Mouse (Mus musculus): Measurements from ENCODE around the gene Vps53. TPM values are rescaled to one million over a fixed set of nuclear protein-coding genes. Genes with fewer than 3 reads are reported as not detected.

The Vps53 gene
- polyA plus RNA-seq (2012; rRNA removed), result 28.7 and 29.1 TPM in 2 replicates

DNA sequence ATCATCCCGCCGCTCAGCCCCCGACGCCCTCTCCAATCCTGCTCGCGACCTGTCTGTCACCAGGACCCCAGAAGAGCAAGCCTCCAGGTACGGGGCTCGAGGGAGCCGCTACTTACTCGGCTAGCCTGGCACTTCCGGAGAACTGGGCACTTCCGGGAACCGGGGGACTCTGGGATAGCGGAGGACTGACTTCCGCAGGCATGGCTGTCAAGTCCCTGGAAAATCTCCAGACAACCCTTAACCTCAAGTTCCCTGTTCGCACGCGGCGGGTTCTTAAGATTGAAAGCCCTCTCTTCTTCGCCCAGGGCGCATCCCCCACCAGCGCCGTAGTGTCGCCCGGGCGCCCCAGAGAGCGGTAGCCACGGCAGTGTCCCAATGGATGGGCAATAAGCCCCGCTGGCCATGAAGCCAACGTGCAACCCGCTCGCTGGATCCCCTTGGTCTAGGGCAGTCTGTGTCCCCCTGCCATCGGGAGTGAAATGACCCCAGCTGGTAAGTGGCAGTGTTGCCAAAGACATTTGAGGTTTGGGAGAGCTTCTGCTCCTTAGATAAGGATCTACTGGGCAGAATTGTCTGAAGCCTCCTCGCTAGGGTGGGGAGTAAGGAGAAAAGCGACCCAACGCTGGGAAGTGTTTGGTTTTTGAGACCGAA is at the start of gene Vps53, which contains the start of gene Fam57a:
Gene Vps53 (minus strand): TSS at position 153 of the 651 bp plus-strand sequence.
Gene Fam57a (plus strand): TSS at position 177 of the 651 bp plus-strand sequence.

GRCm38 (mm10) chr11:76217390-76217800 is 37.9 kb upstream of the Vps53 start, which contains the start of the genes Dbil5 and Gemin4:
Dbil5 (plus strand) TSS chr11:76217608.
Gemin4 (minus strand) TSS chr11:76217664.

DNA sequence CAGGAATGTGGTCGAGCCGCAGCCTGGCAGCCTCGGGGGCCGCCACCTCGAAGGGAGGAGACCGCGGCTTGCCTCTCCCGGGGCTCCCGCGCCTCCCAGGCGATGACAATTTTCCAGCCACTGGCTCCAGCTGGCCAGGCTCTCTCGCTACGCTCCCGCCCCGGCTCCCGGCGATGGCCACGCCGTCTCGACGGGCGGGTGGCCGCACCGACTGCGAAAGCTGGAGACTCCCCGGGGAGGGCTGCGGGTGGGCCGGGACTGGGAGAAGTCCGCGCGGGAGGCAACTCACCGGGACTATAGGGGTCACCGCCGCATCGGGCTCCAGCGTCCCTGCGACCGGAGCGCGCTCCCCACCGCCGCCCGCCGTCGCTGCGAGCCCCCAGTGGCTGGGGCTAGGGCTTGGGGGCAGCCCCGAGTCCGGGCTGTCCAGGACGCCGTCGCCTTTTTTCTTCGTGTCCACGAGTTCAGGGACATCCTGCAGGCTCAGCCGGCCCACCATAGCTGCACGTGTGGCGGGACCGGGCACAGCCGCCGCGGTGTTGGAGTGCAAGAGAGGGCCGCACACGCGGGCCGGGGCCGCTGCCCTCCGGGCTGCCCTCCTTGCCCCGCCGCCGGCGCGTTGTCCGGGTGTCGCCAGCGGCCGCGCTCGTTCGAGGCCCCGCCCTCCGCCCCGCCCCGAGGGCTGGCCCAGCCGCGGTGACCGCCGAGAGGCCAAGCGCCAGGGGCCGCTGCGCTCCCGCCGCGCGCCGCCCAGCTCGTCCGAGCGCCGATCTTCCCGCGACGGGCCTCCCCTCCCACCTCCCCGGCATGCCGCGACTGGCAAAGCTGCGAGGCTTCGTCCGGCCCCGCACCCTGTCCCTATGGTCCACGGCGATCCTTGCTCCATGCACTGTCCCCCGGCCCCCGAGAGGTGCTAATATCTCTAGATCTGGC is 152.0 kb downstream of the Vps53 start, which contains the start of gene Rflnb:
Gene Rflnb (minus strand): TSS at position 644 of the 933 bp plus-strand sequence.

GRCm38 (mm10) chr11:75999440-76000155 is 179.8 kb downstream of the Vps53 start, which contains the start of gene 1700016K19Rik:
1700016K19Rik (plus strand) TSS chr11:75999912.

Other genes starting within 250 kb of the Vps53 start
- gene Rph3al, start 241.2 kb downstream of the Vps53 start, polyA plus RNA-seq (2012; rRNA removed), result 22.7 and 27.7 TPM in 2 replicates
- gene 1700016K19Rik, start 179.7 kb downstream of the Vps53 start, polyA plus RNA-seq (2012; rRNA removed), result 1.9 and 3.1 TPM in 2 replicates
- gene Rflnb, start 151.9 kb downstream of the Vps53 start, polyA plus RNA-seq (2012; rRNA removed), result 51.9 and 60.2 TPM in 2 replicates
- 96.8 and 108 TPM in 2 replicates for gene Fam57a, start within 50 bp of the Vps53 start, polyA plus RNA-seq (2012; rRNA removed)
- 0.41 TPM in 1 of 2 replicates, not detected in the other for gene Dbil5, start 38.0 kb upstream of the Vps53 start, polyA plus RNA-seq (2012; rRNA removed)
- 7.0 and 7.2 TPM in 2 replicates for gene Gemin4, start 38.0 kb upstream of the Vps53 start, polyA plus RNA-seq (2012; rRNA removed)
- gene Mrm3, start 64.1 kb upstream of the Vps53 start, polyA plus RNA-seq (2012; rRNA removed), result 5.0 and 7.7 TPM in 2 replicates
- 3.2 and 4.8 TPM in 2 replicates for gene Glod4, start 64.1 kb upstream of the Vps53 start, polyA plus RNA-seq (2012; rRNA removed)
- 16.0 and 17.8 TPM in 2 replicates for gene Nxn, start 219.5 kb upstream of the Vps53 start, polyA plus RNA-seq (2012; rRNA removed)
- 15.9 and 17.0 TPM in 2 replicates for gene Timm22, start 227.3 kb upstream of the Vps53 start, polyA plus RNA-seq (2012; rRNA removed)